Mouse (Mus musculus) T-cell, adult 66 days (primary cell): ENCODE results near the gene Olfr1079. TPM values are rescaled to one million over a fixed set of nuclear protein-coding genes. Genes with fewer than 3 reads are reported as not detected.

Experiments used
- total RNA-seq, 2 experiments: library from RNA; stranded (reverse); gene quantifications; 3 replicates in 1 of 2; 4 replicates in 1 of 2; pipeline ENCODE4 v1.2.4; 2023

Gene Olfr1079
- total RNA-seq, result not detected

GRCm38 (mm10) chr2:86542380-86542779 lies at the start of gene Olfr1079:
TSS of gene Olfr1079 (minus strand) at chr2:86542480.

GRCm38 (mm10) chr2:86558135-86558534 lies 15.9 kb upstream of the Olfr1079 start, which contains the start of gene Olfr1080:
TSS of gene Olfr1080 (minus strand) at chr2:86558235.

GRCm38 (mm10) chr2:86508161-86508560 lies 34.1 kb downstream of the Olfr1079 start, which contains the start of gene Olfr1076:
TSS of gene Olfr1076 (plus strand) at chr2:86508461.

GRCm38 (mm10) chr2:86487286-86487685 lies 55.0 kb downstream of the Olfr1079 start, which contains the start of gene Olfr228:
TSS of gene Olfr228 (minus strand) at chr2:86487386.

Other genes with a start within 250 kb of the Olfr1079 start
- not detected for gene Olfr1053, start 227.2 kb downstream of the Olfr1079 start, total RNA-seq
- not detected for gene Olfr1054, start 207.0 kb downstream of the Olfr1079 start, total RNA-seq
- not detected for gene Olfr1055, start 192.2 kb downstream of the Olfr1079 start, total RNA-seq
- not detected for gene Olfr1056, start 180.0 kb downstream of the Olfr1079 start, total RNA-seq
- not detected for gene Olfr1057, start 164.1 kb downstream of the Olfr1079 start, total RNA-seq
- gene Olfr1058, start 153.9 kb downstream of the Olfr1079 start, total RNA-seq, result not detected
- gene Olfr1061, start 128.4 kb downstream of the Olfr1079 start, total RNA-seq, result not detected
- gene Olfr1062, start 115.7 kb downstream of the Olfr1079 start, total RNA-seq, result not detected
- not detected for gene Olfr1065, start 91.9 kb downstream of the Olfr1079 start, total RNA-seq
- gene Olfr1066, start 86.2 kb downstream of the Olfr1079 start, total RNA-seq, result not detected
- gene Olfr228, start 55.1 kb downstream of the Olfr1079 start, total RNA-seq, result not detected
- gene Olfr1076, start 34.0 kb downstream of the Olfr1079 start, total RNA-seq, result not detected
- gene Olfr1080, start 15.8 kb upstream of the Olfr1079 start, total RNA-seq, result not detected
- gene Olfr1082, start 56.5 kb upstream of the Olfr1079 start, total RNA-seq, result not detected
- gene Olfr1084, start 97.2 kb upstream of the Olfr1079 start, total RNA-seq, result not detected
- gene Olfr1085, start 119.5 kb upstream of the Olfr1079 start, total RNA-seq, result not detected
- not detected for gene Olfr1086, start 137.6 kb upstream of the Olfr1079 start, total RNA-seq
- not detected for gene Olfr1087, start 155.9 kb upstream of the Olfr1079 start, total RNA-seq
- gene Olfr1089, start 191.2 kb upstream of the Olfr1079 start, total RNA-seq, result not detected
- not detected for gene Olfr1090, start 216.5 kb upstream of the Olfr1079 start, total RNA-seq
- not detected for gene Olfr1093, start 240.0 kb upstream of the Olfr1079 start, total RNA-seq